Mouse (Mus musculus): ENCODE measurements around the gene Usp27x.

Usp27x gene

GRCm38 (mm10) chrX:7375716-7376480 lies at the start of gene Usp27x:
Usp27x (minus strand) TSS chrX:7375830.
- DNase-seq, result peak; percentile 73

- DNase-seq, result peak; percentile 86
These were observed 47.1 kb upstream of the Usp27x start for GRCm38 (mm10) chrX:7422691-7423111.

- no peak for DNase-seq
These were observed 46.5 kb upstream of the Usp27x start for GRCm38 (mm10) chrX:7422166-7422565.

- peak; percentile 80 for DNase-seq
These were observed 45.4 kb upstream of the Usp27x start for GRCm38 (mm10) chrX:7421016-7421415.

DNA sequence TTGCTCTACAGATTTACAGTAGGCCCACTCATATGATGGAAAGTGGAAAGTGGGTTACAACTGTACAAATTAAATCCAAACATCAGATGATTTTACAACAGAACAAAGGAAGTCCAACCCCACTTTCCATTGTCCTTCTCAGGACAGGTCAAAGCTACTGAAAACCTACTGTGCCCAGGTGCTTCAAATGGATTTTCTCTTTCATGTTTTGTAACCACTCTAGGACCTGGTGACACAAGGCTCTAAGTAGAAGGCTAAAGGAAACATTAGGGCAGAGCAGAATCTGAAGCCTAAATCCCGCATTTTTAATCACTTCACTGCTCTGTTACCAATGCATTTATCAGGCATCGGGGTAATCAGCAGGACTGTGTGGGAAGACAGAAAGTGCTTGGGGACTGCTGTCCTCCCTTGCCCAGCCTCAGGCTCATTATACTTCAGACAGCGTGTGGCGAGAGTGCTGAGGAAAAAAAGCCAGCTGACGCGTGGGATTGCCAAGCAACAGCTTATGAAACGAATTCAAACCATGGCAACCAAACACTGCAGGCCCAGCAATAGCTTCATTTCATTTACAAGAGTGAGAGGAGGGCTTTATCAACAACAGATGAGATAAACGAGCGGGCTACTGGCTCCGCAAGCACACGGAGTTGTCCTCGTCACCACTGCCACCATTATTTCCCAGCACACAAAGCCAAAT lies 40.7 kb upstream of the Usp27x start:
- no peak for DNase-seq

- no peak for DNase-seq
These were observed 39.7 kb upstream of the Usp27x start for GRCm38 (mm10) chrX:7415308-7415707.

DNA sequence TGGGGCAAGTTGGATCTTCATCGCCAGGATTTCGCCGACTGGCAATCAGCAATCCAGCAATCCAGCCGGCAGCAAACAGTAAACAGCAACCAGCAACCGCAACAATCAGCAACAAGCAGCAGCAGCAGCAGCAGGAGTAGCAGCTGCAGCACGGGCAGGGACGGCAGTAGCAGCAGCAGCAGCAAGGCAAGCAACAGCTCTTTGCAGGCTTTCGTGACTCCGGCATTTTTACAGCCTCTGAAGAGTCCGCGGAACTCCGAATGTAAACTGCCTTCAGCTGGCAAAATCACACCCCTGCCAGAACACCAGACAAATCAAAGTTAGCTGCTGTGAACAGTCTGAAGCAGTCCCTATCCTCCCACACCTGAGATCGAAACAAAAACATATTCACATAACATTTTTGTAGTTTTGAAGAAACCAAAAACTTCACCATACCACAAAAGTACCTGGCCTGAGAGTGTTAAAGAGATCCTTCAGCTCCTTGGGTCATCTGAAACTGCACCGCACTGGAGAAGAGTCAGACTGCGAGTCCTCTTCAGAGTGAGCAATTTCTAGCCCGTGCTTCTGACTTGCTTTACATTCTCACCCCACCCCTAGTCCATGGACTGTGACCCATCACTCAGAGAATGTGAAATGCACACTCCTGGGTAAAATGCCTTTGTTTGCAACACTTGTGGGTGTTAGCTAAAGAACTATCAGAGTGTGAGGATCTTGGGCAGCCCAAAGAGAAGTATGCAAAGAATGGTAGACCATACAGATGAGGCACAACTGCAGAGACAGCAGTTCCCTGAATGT lies 36.8 kb upstream of the Usp27x start:
- no peak for DNase-seq

- DNase-seq, result no peak
These were observed 956 bp upstream of the Usp27x start for GRCm38 (mm10) chrX:7376586-7376985.

DNA sequence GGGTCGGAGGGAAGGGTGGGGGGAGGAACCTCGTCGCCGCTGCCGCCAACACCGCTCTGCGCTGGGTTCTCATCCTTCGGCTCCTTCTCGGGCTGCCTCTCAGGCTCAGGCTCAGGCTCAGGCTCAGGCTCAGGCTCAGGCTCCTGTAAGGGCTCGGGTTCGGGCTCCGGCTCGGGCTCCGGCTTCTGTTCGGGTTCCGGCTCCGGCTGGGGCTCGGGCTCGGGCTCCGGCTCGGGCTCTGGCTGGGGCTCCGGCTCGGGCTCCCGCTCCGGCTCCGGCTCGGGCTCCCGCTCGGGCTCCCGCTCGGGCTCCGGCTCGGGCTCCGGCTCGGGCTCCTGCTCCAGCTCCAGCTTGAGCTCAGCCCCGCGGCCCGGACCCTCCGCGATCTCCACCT lies 311 bp downstream of the Usp27x start:
- no peak for DNase-seq

GRCm38 (mm10) chrX:7325455-7325854 lies 50.2 kb downstream of the Usp27x start:
- no peak for DNase-seq

DNA sequence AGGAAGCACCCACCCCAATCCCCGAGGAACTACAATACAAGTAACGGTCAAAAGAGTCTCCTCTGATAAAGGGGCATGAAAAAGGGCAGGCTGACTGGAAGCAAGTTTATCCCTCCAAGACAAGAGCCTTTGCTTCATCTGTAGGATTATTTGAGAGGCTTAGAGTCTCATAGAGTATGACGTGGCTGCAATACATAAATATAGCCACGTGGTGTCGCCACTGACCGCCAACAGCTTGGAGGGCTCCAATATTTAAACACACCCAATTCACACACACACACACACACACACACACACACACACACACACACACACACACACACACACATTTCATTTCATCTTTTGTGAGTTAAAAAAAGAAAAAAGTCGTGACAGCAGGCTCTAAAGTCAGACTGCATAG lies 53.3 kb downstream of the Usp27x start:
- DNase-seq, result peak; percentile 50

Measured in kidney, adult 9 months (tissue).